In the genomic region with DNA sequence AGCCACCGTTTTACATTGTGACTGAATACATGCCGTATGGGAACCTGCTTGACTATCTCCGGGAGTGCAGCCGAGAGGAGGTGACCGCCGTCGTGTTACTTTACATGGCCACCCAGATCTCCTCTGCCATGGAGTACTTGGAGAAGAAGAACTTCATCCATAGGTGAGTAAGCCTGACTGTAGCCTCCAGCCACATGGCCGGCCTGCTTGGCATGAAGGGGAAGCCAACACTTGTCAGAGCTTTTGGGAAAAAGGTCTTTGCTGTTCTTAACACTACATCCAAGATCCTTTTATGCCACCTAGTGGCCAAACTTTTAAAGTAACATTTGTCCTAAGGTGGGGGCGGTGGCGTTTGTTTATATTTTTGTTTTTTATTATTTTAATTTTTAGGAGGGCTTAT, we compare ENCODE assay signal across 8 mouse cellular contexts. TPM values are rescaled to one million over a fixed set of nuclear protein-coding genes. Genes with fewer than 3 reads are reported as not detected.
DNase-seq lines count a peak whose midpoint lies in the region; ATAC-seq and TF ChIP-seq lines count a peak whose summit lies in the region.

No protein-coding gene starts in this region.

- peaks cover 4% of the 10 kb centered on the region; the same call in 1 of the 2 replicates for H3K36me3 ChIP-seq in embryonic facial prominence, embryonic 11.5 days (replicated peaks; ENCODE audit: control insufficient read depth, insufficient read depth, low read depth, low read length)
- H3K36me3 ChIP-seq in embryonic facial prominence, embryonic 10.5 days (replicated peaks), result peaks cover 85% of the 10 kb centered on the region
- H3K36me3 ChIP-seq in limb, embryonic 14.5 days (ENCODE audit: control insufficient read depth, insufficient read depth, low read length), result peaks cover 82% of the 10 kb centered on the region
- peaks cover 24% of the 10 kb centered on the region for H3K36me3 ChIP-seq in small intestine, adult 2 months (ENCODE audit: control insufficient read depth, insufficient read depth, low read length)

- WGBS in embryonic facial prominence, embryonic 11.5 days, result 81% methylated on average over 10 of the region's 10 CpGs
- 79% methylated on average over 10 of the region's 10 CpGs for WGBS in embryonic facial prominence, embryonic 10.5 days
- WGBS in limb, embryonic 14.5 days, result 76% methylated on average over 10 of the region's 10 CpGs
- 70% methylated on average over 10 of the region's 10 CpGs for WGBS in small intestine, adult 2 months

- peak; percentile 75 for DNase-seq in embryonic facial prominence, embryonic 11.5 days (ENCODE audit: low spot score)
- DNase-seq in embryonic facial prominence, embryonic 10.5 days (ENCODE audit: low spot score), result no peak
- peak; percentile 7 to 17 for DNase-seq in thymus, adult 18-20 months
- no peak for DNase-seq in thymus, postnatal 36 days
- DNase-seq in heart, adult 8-10 months (ENCODE audit: low spot score), result peak; percentile 78
- DNase-seq in limb, embryonic 14.5 days (ENCODE audit: low spot score), result peak; percentile 81
- no peak for DNase-seq in right cerebral cortex, postnatal 10 days (ENCODE audit: low spot score in 2 of 2)

- H3K4me3 ChIP-seq in embryonic facial prominence, embryonic 11.5 days (ENCODE audit: low read depth, low read length), result no peak overlapping the region
- no peak overlapping the region for H3K4me3 ChIP-seq in embryonic facial prominence, embryonic 10.5 days
- H3K4me3 ChIP-seq in limb, embryonic 14.5 days (replicated peaks; ENCODE audit: low read length), result no peak overlapping the region
- H3K4me3 ChIP-seq in small intestine, adult 2 months (ENCODE audit: low read depth, low read length), result no peak overlapping the region

- no peaks in the 10 kb centered on the region for H3K9me3 ChIP-seq in embryonic facial prominence, embryonic 11.5 days (replicated peaks; ENCODE audit: control insufficient read depth, low read length)
- peaks cover 5% of the 10 kb centered on the region; the same call in 1 of the 2 replicates for H3K9me3 ChIP-seq in embryonic facial prominence, embryonic 10.5 days
- no peaks in the 10 kb centered on the region for H3K9me3 ChIP-seq in limb, embryonic 14.5 days (ENCODE audit: control insufficient read depth, low read length)

- H3K4me2 ChIP-seq in embryonic facial prominence, embryonic 11.5 days (ENCODE audit: low read depth, low read length), result no peak overlapping the region
- no peak overlapping the region for H3K4me2 ChIP-seq in limb, embryonic 14.5 days (replicated peaks; ENCODE audit: low read depth, low read length, severe bottlenecking)

- peak; percentile 50; the same call in 1 of the 2 replicates for TF ChIP-seq CTCF in small intestine, adult 2 months (IDR thresholded peaks at IDR 0.05; ENCODE audit: extremely low read depth, insufficient read length, insufficient replicate concordance, low read depth, low read length)

- H3K9ac ChIP-seq in embryonic facial prominence, embryonic 11.5 days (replicated peaks; ENCODE audit: low read length), result no peak overlapping the region
- no peak overlapping the region for H3K9ac ChIP-seq in limb, embryonic 14.5 days (ENCODE audit: low read depth, low read length, severe bottlenecking)

- no peak for ATAC-seq in embryonic facial prominence, embryonic 11.5 days (replicated peaks; ENCODE audit: insufficient number of reproducible peaks, low FRiP score, low TSS enrichment, low read depth)
- peak; percentile 51; the same call in 1 of the 2 replicates for ATAC-seq in limb, embryonic 14.5 days (ENCODE audit: low FRiP score, low read depth)

- H3K4me1 ChIP-seq in embryonic facial prominence, embryonic 11.5 days (ENCODE audit: control insufficient read depth, insufficient read depth, low read length), result no peaks in the 10 kb centered on the region
- H3K4me1 ChIP-seq in embryonic facial prominence, embryonic 10.5 days, result no peaks in the 10 kb centered on the region
- no peaks in the 10 kb centered on the region for H3K4me1 ChIP-seq in limb, embryonic 14.5 days (ENCODE audit: control insufficient read depth, insufficient read depth, low read length)
- no peaks in the 10 kb centered on the region for H3K4me1 ChIP-seq in small intestine, adult 2 months (ENCODE audit: control insufficient read depth, insufficient read depth, insufficient read length, low read length)

- TF ChIP-seq POLR2A in limb, embryonic 14.5 days (IDR thresholded peaks at IDR 0.05; ENCODE audit: borderline replicate concordance, extremely low read depth, insufficient read depth, insufficient read length), result no peak
- TF ChIP-seq POLR2A in small intestine, adult 2 months (IDR thresholded peaks at IDR 0.05; ENCODE audit: low read depth, low read length), result no peak

- H3K27me3 ChIP-seq in embryonic facial prominence, embryonic 11.5 days (ENCODE audit: control insufficient read depth, insufficient read depth, low read length), result no peaks in the 10 kb centered on the region
- no peaks in the 10 kb centered on the region for H3K27me3 ChIP-seq in embryonic facial prominence, embryonic 10.5 days (replicated peaks; ENCODE audit: low read depth, poor library complexity, severe bottlenecking)
- no peaks in the 10 kb centered on the region for H3K27me3 ChIP-seq in limb, embryonic 14.5 days (ENCODE audit: control insufficient read depth, insufficient read depth, low read length)
- H3K27me3 ChIP-seq in small intestine, adult 2 months (ENCODE audit: control insufficient read depth, insufficient read depth, low read length), result no peaks in the 10 kb centered on the region

- no peak overlapping the region for H3K27ac ChIP-seq in embryonic facial prominence, embryonic 11.5 days (replicated peaks; ENCODE audit: low read depth, low read length)
- H3K27ac ChIP-seq in embryonic facial prominence, embryonic 10.5 days (replicated peaks), result no peak overlapping the region
- H3K27ac ChIP-seq in limb, embryonic 14.5 days (replicated peaks; ENCODE audit: low read depth, low read length), result no peak overlapping the region
- H3K27ac ChIP-seq in small intestine, adult 2 months (ENCODE audit: insufficient read depth, low read depth, low read length), result no peak overlapping the region

RNA-seq across cellular contexts. Expression of gene Tor3a, which starts 41.1 kb away (rescaled TPM):
- polyA plus RNA-seq in embryonic facial prominence, embryonic 11.5 days (2014; fragmentation: Nextera tagmentation; extraction: Ambion mirVana), result 3.3 and 4.0 TPM in 2 replicates
- polyA plus RNA-seq in embryonic facial prominence, embryonic 10.5 days (2016; fragmentation: Nextera tagmentation; extraction: Ambion mirVana), result 3.5 and 4.6 TPM in 2 replicates
- total RNA-seq in heart, adult 8-10 months (2022), result 10 to 100 TPM in 1 of 4 experiments, 1 to 10 TPM in 3; 8.1 to 11.2 (median 9.2) TPM
- 7.6 and 7.7 TPM in 2 replicates for polyA plus RNA-seq in limb, embryonic 14.5 days (2012; rRNA removed)
- 10.1 and 14.7 TPM in 2 replicates for polyA plus RNA-seq in limb, embryonic 14.5 days (2014; fragmentation: Nextera tagmentation; extraction: Ambion mirVana)
- polyA plus RNA-seq in small intestine, adult 2 months (2012; rRNA removed), result 21.5 and 31.0 TPM in 2 replicates

Comparison
In these comparisons a context has a peak if more than half of its experiments do, and no peak if none do; other contexts are left out.
1. DNase-seq: peak in embryonic facial prominence, embryonic 11.5 days (single experiment), thymus, adult 18-20 months (2 of 2), heart, adult 8-10 months (single experiment) and limb, embryonic 14.5 days (single experiment); none in embryonic facial prominence, embryonic 10.5 days (single experiment), thymus, postnatal 36 days (0 of 2) and right cerebral cortex, postnatal 10 days (0 of 2).